Mouse (Mus musculus) spleen, adult 2 months (tissue): Measurements from ENCODE around the gene Fbln2.

Experiments
- CTCF ChIP-seq: fragments of 200-500 bp; IDR thresholded peaks from 2 replicates; pipeline ENCODE4 v1.5.1; 2011; ENCODE audit warnings: mild to moderate bottlenecking, inconsistent platforms; ENCODE audit not compliant: insufficient read depth, insufficient read length, insufficient replicate concordance; ENCODE audit errors: extremely low read depth
- POLR2A ChIP-seq: fragments of 200-500 bp; IDR thresholded peaks from 2 replicates; pipeline ENCODE4 v1.6.1; 2011; ENCODE audit warnings: low read depth, low read length, inconsistent platforms

- TF ChIP-seq POLR2A (no peak), CTCF (no peak)
Measured at GRCm38 (mm10) chr6:91182075-91182490, 30.2 kb upstream of the Fbln2 start.
